Mouse (Mus musculus) liver, embryonic 14.5 days (tissue): Measurements from ENCODE around the gene Fryl.

Experiments
- CTCF ChIP-seq: IDR thresholded peaks from 2 replicates; pipeline ENCODE4 v1.5.1; 2016; ENCODE audit warnings: antibody characterized with exemption, low read depth, control low read depth
- EP300 ChIP-seq: IDR thresholded peaks from 2 replicates; pipeline ENCODE4 v1.6.1; 2016; ENCODE audit warnings: antibody characterized with exemption, low read depth

GRCm38 (mm10) chr5:73210127-73210970 lies 46.1 kb downstream of the Fryl start:
- no peak for TF ChIP-seq EP300
- no peak for TF ChIP-seq CTCF
